Mouse (Mus musculus) G1E-ER4 (cell line): ENCODE measurements at regions not wholly inside any gene's neighbourhood (a gene's known extent, or its start where the extent isn't known, plus 50 kb on each side); places are given as distances from the start of the nearest gene placed in this dataset.

Experiments used
- GATA1 ChIP-seq: IDR thresholded peaks from one replicate; pipeline ENCODE4 v1.8.0; 2012; ENCODE audit warnings: low read length, inconsistent platforms

- no peak for TF ChIP-seq GATA1
These were observed 119.4 kb upstream of the Ccnd2 start for GRCm38 (mm10) chr6:127271418-127271817.

- TF ChIP-seq GATA1, result no peak
These were observed 120.6 kb upstream of the Ccnd2 start for GRCm38 (mm10) chr6:127272630-127273029.

GRCm38 (mm10) chr6:127274732-127275429 is 122.9 kb upstream of the Ccnd2 start:
- no peak for TF ChIP-seq GATA1

- no peak for TF ChIP-seq GATA1
These were observed 123.4 kb upstream of the Ccnd2 start for GRCm38 (mm10) chr6:127275430-127275784.

- TF ChIP-seq GATA1, result no peak
These were observed 124.4 kb upstream of the Ccnd2 start for GRCm38 (mm10) chr6:127276362-127276761.

- TF ChIP-seq GATA1, result no peak
These were observed 126.4 kb upstream of the Ccnd2 start for GRCm38 (mm10) chr6:127278402-127278801.

- no peak for TF ChIP-seq GATA1
These were observed 132.2 kb upstream of the Ccnd2 start for GRCm38 (mm10) chr6:127284226-127284625.

- no peak for TF ChIP-seq GATA1
These were observed 134.9 kb upstream of the Ccnd2 start for GRCm38 (mm10) chr6:127286681-127287476.

- no peak for TF ChIP-seq GATA1
These were observed 137.0 kb upstream of the Ccnd2 start for GRCm38 (mm10) chr6:127288946-127289345.

GRCm38 (mm10) chr6:127291937-127292336 is 139.9 kb upstream of the Ccnd2 start:
- TF ChIP-seq GATA1, result no peak

- TF ChIP-seq GATA1, result no peak
These were observed 141.8 kb upstream of the Ccnd2 start for GRCm38 (mm10) chr6:127293829-127294228.

GRCm38 (mm10) chr6:127298105-127298504 is 146.1 kb upstream of the Ccnd2 start:
- no peak for TF ChIP-seq GATA1

- TF ChIP-seq GATA1, result no peak
These were observed 135.2 kb upstream of the Parp11 start for GRCm38 (mm10) chr6:127311192-127312054.

- no peak for TF ChIP-seq GATA1
These were observed 129.3 kb upstream of the Parp11 start for GRCm38 (mm10) chr6:127317309-127317708.

GRCm38 (mm10) chr6:127318746-127319582 is 127.7 kb upstream of the Parp11 start:
- no peak for TF ChIP-seq GATA1
